Mouse (Mus musculus) adrenal gland, adult 8-10 months (tissue): ENCODE data around the gene St6gal1. TPM values are rescaled to one million over a fixed set of nuclear protein-coding genes. Genes with fewer than 3 reads are reported as not detected.
"Not testable (repeated sequence)": the region's sequence is repeated elsewhere in the genome, so short reads cannot be mapped to it uniquely, and the experiment has no call there.

Experiments
- DNase-seq: peaks from one replicate; pipeline ENCODE4 v3.0.0; 2022
- total RNA-seq, 4 experiments: library from RNA; stranded (reverse); gene quantifications; 2 replicates each; pipeline ENCODE4 v1.2.4; 2022

St6gal1 gene
- total RNA-seq = 10 to 100 TPM; 36.7 to 55.6 (median 44.3) TPM

DNA sequence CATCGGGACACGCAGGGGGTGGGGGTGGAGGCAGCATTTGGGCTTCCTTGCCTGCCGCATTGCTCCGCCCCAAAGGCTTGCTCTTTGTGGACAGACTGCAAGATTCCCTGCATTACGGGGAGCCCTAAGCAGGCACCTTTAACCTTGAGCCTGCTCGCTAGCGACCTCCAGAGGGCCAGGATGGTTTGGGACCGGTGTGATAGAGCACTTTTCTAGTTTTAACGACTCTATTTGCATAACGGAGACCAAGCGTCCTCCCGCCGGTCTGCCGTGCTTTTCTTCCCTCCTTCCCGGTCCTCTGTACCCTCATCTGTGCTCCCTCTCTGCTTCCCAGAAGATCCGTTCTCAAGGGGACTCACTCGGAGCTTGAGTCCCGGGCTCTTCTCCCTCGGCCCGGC, at the start of gene St6gal1:
Gene St6gal1, plus strand, starts transcription at position 70 of the 398 bp plus-strand sequence.
- DNase-seq = peak; percentile 83

DNA sequence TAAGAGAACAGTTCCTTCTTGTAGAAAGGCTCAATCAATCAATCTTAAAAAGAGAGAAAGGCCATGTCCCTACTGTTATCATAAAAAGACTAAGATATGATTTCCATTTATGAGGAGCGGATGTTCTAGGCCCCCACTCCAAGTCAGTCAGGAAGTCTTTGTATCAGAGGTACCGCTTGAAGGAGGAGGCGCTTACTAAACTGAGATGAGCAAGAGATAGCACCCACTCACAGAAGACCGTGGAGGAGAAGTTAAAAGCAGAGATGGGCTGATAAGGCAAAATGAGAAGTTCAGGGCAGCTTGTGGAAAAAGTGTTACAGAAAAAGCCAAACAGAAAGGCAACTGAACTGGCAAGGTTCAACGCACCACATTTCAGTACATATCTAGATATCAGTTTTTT, 49.7 kb upstream of the St6gal1 start:
- no peak for DNase-seq

DNA sequence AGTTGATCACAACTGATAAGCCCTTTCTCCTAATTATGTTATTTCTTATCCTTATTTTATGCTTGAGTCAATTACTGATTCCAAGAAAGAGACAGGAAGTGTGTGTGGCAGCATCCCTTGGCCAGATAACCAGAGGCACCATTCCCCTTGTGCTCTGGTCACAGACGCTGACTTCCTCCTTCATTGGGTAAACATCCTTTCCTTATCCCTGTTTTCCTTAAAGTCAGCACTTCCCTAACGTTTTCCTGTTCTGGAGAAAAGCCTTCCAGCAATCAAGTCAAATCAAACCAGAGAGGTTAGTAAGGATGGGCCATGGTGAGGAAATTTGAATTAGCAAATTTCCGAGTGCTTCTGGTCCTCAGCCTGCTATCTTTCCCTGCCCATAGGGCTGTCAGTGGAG, 48.6 kb upstream of the St6gal1 start:
- DNase-seq = no peak

DNA sequence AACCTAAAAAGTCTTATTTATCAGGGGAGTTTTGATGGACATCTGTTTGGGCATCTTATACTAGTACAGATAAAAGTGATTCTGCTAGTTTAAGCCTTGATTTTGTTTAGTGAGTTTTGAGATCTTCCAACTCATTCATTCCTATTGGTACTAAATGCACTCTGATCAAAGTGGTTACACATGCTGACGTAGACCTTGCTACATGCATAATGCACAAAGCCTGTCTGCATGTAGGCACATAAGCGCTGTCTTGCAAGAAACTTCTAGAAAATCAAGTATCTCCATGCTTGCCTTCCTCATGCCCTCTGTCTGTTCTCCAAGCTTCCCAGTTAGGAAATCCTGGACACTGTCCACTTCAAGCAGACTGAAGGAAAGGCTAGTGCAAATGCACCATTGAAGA, 46.7 kb upstream of the St6gal1 start:
- no peak for DNase-seq

DNA sequence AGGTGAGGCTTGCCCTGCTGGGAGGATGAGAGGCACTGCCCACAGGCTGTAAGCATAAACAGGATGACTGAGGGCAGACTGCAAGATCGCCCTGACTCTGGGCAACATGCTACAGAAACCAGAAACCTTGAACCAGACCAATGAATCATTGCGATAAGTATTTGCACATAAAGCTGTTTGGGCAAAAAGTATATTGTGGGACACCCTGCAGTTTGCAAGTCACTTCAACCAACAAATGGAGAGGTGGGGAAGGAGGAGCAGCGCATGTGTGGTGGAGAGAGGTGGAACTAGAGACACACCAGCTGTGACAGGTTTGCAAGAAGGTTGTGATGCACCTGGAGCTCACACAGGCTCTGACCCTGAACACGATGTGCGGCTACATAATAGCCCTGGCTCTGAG, 45.7 kb upstream of the St6gal1 start:
- no peak for DNase-seq

DNA sequence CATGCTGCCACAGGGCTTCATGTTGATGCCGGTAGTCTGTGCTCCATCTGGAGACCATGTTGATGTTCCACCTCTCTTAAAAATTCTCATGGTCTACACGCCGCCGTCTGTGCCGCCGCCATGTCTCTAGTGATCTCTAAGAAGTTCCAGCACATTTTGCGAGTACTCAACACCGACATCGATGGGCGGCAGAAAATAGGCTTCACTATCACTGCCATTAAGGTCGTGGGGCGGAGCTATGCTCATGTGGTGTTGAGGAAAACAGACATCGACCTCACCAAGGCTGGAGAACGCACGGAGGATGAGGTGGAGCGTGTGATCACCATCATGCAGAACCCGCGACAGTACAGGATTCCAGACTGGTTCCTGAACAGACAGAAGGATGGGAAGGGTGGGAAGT, 45.1 kb upstream of the St6gal1 start:
- not testable (repeated sequence) for DNase-seq

DNA sequence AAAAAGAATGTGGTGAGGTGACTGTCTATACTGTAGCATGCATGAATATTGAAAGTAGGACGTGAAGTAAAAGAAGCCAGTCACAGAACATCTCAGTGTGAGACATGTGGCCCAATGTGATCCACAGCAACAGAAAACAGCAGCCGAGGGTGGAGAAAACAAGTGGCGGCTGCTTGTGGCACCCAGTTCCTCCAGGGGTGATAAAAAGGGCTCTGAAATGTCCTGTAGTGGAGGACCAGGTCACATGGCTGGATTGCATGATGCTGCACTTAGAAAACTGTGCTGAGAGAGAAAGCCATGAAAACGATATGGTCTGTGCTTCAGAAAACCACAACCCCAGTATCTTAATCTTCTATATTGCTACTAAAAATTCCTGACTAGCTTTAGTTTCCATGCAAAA, 43.5 kb upstream of the St6gal1 start:
- no peak for DNase-seq

DNA sequence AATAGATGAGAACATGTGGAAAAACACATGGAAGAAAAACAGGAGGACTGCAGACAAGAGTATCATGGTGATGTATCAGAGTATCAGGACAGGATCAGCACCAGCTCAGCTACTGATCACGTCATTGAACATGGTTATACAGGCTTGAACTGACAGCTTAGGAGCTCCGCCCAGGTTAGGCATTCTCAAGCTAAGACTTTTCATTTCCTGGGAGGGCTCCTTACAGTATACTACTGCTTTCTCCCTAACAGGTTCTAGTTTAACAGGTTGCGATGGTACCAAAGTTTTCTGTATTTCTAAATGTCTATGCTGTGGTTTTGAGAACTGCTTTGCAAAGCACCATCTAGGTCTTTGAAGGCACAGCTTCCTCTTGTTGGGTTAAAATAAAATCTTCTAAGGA, 43.1 kb upstream of the St6gal1 start:
- no peak for DNase-seq

DNA sequence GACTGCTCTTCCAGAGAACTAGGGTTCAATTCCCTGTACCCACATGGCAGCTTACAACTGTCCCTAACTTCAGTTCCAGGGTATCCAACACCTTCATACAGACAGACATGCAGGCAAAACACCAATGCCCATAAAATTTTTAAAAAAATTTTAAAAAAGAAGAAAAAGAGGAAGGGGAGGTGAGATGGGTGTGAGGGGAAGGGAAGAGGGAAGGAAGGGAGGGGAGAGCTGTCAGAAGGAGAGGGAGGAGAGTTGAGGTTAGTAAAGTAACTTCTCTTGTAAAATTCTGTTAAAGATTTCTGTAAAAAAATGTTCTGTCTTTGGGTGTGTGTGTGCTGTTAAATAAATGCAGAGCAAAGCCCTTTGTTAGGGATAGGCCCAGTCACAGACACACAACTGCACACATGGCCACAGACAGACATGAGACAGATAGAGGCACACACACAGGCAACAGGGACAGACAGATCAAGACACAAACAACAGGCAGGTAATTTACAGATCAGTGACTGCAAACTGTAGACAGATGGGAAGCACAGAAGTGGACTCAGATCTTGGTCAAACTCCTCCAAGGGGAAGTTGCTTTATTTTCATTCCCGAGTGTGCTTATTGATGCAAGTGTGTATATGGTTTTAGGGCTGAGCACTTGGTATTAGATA, 42.5 kb upstream of the St6gal1 start:
- no peak for DNase-seq

DNA sequence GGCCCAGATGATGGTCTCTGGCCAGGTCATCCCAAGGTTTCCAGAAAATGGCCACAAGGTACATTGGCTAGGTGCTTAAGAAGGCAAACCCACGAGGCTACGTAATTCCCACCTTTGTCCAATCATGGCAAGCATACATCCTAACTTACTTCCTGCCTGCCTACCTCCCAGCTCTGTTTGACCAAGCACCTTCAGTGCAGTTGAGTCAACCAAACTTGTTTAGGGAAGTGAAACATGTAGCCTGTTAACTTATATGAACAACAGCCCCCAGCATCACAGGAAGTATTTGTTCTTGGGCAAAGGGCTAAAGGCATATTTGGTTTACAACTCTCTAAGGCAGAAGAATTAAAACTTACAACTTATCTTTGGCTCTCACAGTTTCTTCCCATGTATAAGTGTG, 38.7 kb upstream of the St6gal1 start:
- DNase-seq = no peak

DNA sequence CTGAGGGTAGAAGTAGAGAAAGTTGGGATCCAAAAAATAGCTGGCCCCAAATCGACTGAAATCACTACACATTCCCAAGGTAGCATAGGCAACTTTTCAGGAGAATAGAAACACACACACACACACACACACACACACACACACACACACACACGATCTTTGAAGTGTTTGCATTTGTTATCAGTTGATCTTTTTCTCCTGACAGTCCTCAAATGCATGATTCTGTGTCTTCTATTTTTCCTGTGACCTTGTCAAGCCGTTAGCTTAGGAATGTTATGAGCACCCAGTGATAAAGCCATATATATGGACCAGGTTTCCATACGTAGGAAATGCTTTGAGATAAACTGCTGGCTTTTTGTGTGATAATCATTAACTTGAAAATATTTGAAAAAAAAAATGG, 38.1 kb upstream of the St6gal1 start:
- no peak for DNase-seq

DNA sequence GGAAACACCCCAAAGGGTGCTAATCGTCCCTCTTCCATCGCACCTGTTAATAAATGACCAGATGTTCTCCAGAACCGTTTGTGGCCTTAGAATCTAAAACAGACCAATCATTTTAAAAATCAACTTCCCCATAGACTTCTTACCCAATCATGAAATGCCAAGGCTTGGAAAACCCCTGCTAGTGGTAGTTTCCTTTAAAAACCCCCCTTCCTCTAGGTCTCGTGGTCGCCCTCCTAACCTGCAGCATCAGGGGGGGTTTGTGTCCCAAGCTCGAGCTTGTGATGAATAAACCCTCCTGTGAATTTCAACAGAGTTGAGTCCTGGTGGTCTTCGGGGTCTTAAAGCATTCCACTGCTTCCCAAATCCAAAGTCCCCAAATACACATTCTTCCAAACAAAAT, 36.6 kb upstream of the St6gal1 start:
- no peak for DNase-seq

DNA sequence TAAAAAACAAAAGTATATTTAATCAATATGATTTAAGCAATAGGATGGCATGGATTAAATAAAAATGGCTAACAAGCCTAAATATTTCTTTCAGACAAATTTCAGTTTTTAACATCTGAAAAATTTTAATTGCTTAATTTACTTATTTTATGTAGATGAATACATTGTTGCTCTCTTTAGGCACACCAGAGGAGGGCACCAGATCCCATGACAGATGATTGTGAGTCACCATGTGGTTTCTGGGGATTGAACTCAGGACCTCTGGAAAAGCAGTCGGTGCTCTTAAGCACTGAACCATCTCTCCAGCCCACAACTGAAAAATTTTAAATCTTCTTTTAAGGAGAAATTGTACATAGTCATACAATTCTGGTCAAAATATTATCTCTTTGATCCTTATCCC, 34.9 kb upstream of the St6gal1 start:
- no peak for DNase-seq

DNA sequence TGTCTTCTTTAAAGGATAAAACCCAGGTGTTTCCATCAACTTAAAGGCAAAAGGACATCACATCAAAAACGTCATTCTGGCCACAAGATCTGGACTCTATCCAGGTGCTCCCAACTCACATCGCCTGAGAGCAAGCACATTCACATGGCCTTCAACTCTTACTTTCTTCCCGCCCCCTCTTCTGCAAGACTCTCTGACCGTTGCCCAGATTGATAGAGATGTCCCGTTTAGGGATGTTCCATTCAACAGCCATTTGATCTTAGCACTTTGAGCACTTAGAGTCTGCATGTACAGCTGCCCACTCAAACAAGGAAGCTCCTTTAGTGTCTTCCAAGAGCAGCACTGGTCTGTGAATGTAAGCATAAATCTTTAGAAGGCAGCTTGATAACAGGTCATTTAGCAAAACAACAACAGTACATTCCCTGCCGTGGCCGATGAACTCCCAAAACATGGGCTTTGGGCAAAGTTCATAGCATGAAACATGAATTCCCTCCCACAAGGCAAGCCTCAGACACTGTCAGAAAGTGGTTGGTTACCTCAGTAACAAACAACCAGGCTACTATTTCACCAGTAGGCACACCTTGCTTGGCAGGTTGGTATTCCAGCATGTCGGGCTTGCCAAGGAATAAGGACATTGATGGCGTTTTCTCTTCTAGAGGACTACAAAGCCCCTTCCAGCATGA, 32.8 kb upstream of the St6gal1 start:
- no peak for DNase-seq

DNA sequence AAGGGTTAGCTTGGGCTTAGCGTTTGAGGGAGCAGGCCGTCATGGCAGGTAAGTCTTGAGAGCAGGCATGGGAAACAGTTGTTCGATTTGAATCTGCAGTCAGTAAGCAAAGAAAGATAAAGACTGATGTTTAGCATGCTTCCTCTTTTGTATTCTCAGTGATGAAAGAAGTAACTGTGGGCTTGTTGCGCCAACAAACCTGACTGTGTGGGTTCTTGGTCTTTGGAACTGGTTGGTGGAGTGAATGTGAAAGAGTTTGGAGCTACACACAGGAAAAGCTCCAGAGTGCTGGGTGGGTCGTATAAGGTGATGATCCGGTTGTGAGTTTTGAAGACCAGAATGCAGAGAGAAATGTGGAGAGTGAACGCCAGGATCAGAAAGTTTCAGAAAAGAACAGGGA, 28.9 kb upstream of the St6gal1 start:
- DNase-seq = no peak

DNA sequence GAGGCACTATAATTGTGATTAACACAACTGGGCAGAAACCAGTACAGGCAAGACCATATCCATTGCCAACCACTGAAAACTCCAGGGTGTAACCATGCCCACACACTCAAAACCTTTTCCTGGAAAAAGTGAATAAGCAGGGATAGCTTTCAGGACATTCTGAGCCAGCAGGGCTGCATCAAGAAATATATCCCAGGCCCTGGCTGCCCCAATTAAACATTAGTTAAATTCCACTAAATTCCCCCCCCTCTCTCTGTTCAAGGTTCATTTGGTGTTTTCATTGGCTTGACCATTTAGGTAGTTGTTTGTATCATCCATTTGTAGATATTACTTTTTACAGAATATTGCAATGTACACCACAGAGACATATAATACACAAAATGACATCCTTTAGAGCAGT, 28.2 kb upstream of the St6gal1 start:
- no peak for DNase-seq

DNA sequence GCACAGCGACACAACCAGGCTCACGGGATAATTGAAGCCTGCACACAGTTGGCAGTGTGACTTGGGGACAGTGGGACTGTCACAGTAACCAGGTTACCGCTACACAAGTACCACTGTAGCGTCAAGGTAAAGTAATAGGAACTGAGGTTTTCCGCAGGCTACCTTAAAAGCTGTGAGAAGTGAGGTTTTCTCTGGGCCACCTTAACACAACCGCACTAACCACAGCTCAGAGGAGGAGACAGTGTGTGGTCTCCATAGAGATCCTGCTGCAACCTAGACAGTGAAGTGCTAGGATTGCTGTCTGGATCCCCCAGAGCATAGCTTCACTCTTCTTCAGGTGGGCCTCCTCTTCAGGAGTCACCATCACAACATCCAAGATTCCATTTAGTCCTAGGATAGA, 27.7 kb upstream of the St6gal1 start:
- no peak for DNase-seq

DNA sequence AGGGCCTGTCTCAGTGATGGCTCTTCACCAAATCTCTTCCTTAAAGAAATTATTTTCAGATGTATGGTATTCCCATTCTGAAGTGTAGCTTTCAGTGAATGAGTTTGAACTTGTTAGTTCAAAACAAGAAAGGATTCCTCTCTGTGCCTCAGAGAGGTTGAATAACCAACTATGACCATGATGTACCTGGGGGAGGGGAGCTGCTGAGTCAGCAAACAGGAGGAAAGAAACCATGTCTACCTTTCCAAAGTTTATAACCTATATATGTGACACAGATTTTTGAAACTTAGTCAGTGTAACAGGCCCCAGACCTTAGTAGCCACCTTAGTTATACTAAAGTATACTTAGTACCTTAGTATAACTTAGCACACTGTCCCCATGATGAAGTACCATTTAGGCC, 23.0 kb upstream of the St6gal1 start:
- no peak for DNase-seq

DNA sequence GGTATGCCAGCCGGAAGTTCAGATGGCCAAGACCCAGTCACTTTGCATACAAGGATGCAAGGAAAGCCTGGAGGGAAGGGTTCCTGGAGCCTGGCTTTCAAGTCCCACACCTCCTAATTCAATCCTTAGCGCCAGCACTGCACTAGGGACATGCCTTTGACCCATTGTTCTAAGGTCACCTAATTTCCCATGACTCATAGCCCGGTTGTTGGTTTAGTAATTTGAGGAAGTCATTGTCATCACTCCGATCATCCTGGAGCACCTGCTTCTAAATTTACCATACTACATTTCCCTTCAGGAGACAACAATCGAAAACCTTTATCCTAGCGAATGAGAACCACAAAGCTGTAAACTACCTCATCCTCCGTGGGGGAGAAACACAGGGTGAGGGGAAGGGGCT, 10.2 kb upstream of the St6gal1 start:
- no peak for DNase-seq

DNA sequence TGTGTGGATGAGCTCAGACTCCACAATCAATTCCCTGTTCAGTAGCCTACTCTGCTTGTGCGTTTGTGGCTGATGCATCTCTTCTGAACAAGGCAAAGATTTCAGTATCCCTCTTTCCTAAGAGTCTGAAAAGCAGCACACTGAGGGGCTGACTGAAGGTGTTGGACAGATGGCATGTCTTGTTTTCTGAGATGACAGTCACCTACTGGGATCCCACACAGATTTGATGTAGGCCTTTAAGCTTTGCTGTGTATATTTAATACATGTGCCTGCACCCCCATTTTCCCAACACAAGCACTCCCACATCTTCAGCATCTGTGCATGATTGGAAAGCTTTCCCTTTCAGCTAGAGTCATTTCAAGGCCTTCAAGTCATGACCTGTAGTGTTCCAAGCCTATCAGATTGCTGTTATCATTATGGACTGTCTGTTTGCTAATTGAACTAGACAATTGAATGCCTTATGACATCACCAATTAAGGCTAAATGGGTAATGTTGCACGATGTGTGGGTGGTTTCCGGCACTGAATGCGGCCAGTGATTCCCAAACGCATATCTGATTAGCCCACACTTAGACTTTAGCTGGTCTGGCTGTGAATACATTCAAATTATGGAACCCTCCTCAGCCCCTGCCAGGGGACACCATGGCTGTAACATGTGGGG, 9.2 kb upstream of the St6gal1 start:
- DNase-seq = no peak

DNA sequence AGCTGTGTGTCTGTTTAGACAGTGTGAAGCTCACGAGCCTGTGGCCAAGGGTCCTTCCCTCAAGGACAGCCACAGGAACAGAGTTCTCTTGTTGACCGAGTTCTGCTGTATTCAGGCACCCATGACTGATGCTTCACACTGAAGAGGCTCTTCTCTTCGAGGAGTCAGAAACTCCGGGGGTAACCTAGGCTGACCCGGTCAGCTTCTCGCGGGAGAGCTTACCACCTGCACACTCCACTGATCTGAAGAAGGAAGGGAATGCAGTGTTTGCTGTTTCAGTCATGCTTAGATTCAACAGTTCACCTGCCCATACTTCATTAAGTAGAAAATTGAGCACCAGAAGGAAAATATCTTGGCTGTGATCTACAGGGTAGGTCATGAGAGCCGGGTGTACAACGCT, 8.2 kb upstream of the St6gal1 start:
- no peak for DNase-seq

DNA sequence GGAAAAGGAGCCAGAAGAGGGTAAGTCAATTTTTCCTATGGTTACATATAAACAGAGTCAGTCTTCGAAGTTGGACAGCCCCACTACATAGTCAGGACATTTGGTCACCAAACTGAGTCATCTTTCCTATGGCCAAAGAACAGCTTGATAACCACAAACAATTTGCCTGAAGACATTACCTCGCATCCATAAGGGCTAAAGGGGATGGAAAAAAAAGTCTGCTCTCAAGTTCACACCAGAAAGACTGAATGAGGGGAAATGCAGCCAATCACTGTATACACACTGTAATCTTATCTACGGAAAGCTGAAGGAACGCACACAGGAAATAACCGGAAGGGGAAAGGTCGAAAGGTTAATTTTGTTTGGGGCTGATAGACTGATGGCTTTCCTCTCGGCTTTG, 6.2 kb upstream of the St6gal1 start:
- no peak for DNase-seq

DNA sequence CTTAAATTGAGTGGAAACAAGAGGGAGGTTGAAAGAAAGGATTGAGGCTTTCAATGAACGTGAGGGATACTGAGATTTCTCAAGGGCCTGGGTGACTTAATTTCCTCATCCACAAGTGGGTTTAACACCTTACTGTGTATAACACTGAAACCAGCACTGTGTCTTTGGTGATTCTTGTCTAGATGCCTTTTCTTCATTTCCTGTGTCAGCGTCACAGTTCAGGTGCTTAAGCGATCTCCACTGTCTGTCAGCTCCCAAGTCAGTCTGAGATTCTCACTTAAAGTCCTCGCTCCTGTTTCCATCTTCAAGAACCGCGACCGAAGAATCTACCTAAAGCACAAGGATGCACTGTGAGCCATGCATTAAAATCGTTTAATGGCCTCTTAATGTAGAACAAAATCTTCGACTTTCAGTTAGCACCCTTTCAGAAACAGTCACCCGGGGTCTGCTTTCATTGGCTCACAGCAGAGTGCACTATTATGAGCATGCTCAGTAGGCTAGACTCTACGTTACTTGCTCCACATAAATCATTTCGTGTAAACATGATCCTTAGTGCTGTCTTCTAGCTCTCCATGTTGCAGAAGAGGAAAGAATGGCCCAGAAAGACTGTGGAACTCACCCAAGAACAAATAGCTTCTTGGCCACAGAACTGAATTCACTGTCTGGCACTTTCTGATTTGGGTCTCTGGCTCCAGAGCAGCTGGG, 1.2 kb upstream of the St6gal1 start:
- no peak for DNase-seq
